Mouse (Mus musculus) midbrain, embryonic 14.5 days (tissue): ENCODE results near the gene Dpf3. TPM values are rescaled to one million over a fixed set of nuclear protein-coding genes. Genes with fewer than 3 reads are reported as not detected.

Source experiments
- ATAC-seq: fragments of 200-750 bp; cut with Nextera tagmentation; 2 replicates; pipeline ENCODE4 v1.8.0; 2017; ENCODE audit warnings: moderate number of reproducible peaks, moderate library complexity; ENCODE audit not compliant: low FRiP score, low TSS enrichment
- DNase-seq: peaks from one replicate; pipeline ENCODE4 v3.0.0-alpha.2; 2015
- H3K27ac ChIP-seq: fragments of 300-500 bp; sonication (generic); replicated peaks from 2 replicates; pipeline ENCODE4 v1.5.1; 2014; ENCODE audit warnings: mild to moderate bottlenecking, low read depth, low read length, moderate library complexity
- H3K27me3 ChIP-seq: fragments of 300-500 bp; sonication (generic); 2 replicates; pipeline ENCODE4 v1.6.1; 2014; ENCODE audit warnings: low read length, control low read depth, mixed read lengths; ENCODE audit not compliant: control insufficient read depth, insufficient read depth
- H3K36me3 ChIP-seq: fragments of 300-500 bp; sonication (generic); 2 replicates; pipeline ENCODE4 v1.6.1; 2014; ENCODE audit warnings: low read length, control low read depth; ENCODE audit not compliant: control insufficient read depth, insufficient read depth
- H3K4me1 ChIP-seq: fragments of 300-500 bp; sonication (generic); 2 replicates; pipeline ENCODE4 v1.6.1; 2014; ENCODE audit warnings: mild to moderate bottlenecking, antibody characterized with exemption, low read length, control low read depth; ENCODE audit not compliant: control insufficient read depth, insufficient read depth
- H3K4me2 ChIP-seq: fragments of 300-500 bp; sonication (generic); 2 replicates; pipeline ENCODE4 v1.6.1; 2014; ENCODE audit warnings: mild to moderate bottlenecking, low read length, moderate library complexity
- H3K4me3 ChIP-seq: fragments of 300-500 bp; sonication (generic); replicated peaks from 2 replicates; pipeline ENCODE4 v1.5.1; 2014; ENCODE audit warnings: low read depth, low read length
- H3K9ac ChIP-seq: fragments of 300-500 bp; sonication (generic); replicated peaks from 2 replicates; pipeline ENCODE4 v1.6.1; 2014; ENCODE audit warnings: mild to moderate bottlenecking, low read length, moderate library complexity
- H3K9me3 ChIP-seq: fragments of 300-500 bp; sonication (generic); 2 replicates; pipeline ENCODE4 v1.6.1; 2016; ENCODE audit warnings: low read length, control low read depth, mixed read lengths; ENCODE audit not compliant: control insufficient read depth
- WGBS: fragments of 180-500 bp; shearing (Covaris S2); extraction: QIAGEN DNeasy Blood & Tissue Kit; methylation state at CpG from one replicate; pipeline ENCODE4 v1.1.7; 2014; 5-methylcytosine and 5-hydroxymethylcytosine counted together
- polyA plus RNA-seq: library from polyadenylated mRNA; unstranded; fragments of >200 nt; fragmentation: Nextera tagmentation; extraction: Ambion mirVana; gene quantifications from 2 replicates; pipeline ENCODE4 v1.2.1, GENCODE M21; 2014

Dpf3 gene
- polyA plus RNA-seq, 1 experiment from 2014 or later: 30.1 TPM

DNA sequence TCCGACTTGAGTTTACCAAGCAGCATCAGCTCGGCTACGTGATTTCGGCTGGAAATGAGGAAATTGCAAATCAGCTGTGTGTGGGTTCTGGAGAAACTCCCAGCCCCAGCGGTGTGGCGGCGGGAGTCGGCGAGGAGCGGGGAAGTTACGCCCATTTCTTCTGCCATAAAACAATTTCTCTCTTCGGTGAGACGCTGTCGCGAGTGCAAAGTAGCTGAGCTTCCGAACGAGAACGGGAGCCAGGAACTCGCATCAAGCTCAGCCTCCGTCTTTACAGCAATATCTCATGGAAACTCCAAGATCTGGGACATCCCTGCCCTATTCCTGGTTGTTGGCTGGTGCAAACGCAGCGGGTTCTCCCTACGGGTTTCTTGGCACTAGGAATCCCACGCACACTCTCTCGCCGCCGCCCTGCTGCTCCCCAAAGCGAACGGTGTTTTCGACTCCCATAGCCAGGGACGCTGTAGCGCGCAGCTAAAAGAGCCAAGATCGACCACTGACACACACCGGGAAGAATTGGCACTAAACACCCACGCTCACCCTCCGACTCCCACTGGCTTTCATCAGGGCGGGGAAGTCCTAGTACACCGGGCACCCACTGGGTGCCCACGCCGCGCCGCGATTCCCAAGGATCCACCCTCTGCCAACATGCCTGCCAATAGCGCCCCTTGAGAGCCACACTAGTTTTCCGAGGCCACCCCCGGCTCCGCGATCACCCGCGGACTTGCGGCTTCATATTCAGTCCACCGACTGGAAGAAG, 1.4 kb downstream of the Dpf3 start:
- H3K4me3 ChIP-seq: peak overlapping the region; percentile 75
- WGBS: 0% methylated on average over 53 of the region's 53 CpGs
- ATAC-seq: no peak
- H3K4me2 ChIP-seq: peak overlapping the region; percentile 81
- peaks cover 20% of the 10 kb centered on the region for H3K4me1 ChIP-seq
- H3K9me3 ChIP-seq: no peaks in the 10 kb centered on the region
- H3K36me3 ChIP-seq: no peaks in the 10 kb centered on the region
- peak overlapping the region; percentile 85 for H3K27ac ChIP-seq
- H3K27me3 ChIP-seq: 0 out of 2 replicates have a peak, but pooled peaks cover 4% of the 10 kb centered on the region
- DNase-seq: peak; percentile 70
- H3K9ac ChIP-seq: peak overlapping the region; percentile 80

DNA sequence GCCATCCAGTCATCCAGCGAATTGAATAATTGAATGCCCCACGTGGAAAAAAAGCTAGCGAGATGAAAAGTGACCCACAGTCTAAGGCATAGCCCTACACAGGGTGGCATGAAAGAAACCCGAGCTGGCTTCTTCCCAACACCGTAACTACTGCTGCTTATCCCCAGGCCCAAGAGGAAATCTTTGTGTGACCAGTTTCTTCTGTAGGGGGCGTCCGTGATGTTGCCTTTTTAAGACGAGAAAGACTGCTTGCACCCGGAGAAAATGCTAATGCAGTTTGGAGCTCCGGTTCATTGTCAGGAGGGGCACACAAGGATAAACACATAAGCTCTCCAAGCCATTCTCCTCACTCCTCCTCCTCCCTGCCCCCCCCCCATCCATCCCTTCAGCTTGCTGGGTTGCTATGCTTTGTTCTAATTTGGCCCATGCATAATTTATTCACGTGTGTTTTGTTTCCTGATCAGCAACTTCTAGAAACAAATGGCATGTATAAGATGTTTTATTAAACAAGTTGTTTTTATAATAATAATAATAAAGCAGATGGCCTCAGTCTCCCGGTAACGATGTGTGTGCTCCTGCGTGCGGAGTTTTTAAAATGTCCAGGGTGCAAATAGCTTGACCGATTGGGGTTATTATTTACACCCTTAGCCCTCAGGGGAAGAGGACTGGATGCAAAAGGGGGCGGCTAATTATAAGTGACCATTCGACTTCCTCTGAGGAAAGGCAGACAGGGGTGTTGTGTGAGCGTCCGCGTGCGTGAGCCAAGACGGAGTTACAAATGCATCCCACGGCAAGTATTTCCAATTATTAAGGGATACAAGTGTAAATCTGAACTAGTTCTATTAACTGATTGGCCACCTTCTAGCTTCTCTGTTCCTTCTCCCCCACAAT, 2.4 kb downstream of the Dpf3 start:
- Histone ChIP-seq H3K27ac (peak overlapping the region; percentile 85; the same call in 1 of the 2 replicates), H3K9ac (peak overlapping the region; percentile 80), H3K4me1 (peaks cover 20% of the 10 kb centered on the region), H3K9me3 (no peaks in the 10 kb centered on the region), H3K27me3 (0 out of 2 replicates have a peak, but pooled peaks cover 4% of the 10 kb centered on the region), H3K36me3 (no peaks in the 10 kb centered on the region), H3K4me2 (peak overlapping the region; percentile 81), H3K4me3 (peak overlapping the region; percentile 75)
- ATAC-seq: no peak
- WGBS: under 1% methylated on average over 24 of the region's 24 CpGs
- peak; percentile 80 for DNase-seq

DNA sequence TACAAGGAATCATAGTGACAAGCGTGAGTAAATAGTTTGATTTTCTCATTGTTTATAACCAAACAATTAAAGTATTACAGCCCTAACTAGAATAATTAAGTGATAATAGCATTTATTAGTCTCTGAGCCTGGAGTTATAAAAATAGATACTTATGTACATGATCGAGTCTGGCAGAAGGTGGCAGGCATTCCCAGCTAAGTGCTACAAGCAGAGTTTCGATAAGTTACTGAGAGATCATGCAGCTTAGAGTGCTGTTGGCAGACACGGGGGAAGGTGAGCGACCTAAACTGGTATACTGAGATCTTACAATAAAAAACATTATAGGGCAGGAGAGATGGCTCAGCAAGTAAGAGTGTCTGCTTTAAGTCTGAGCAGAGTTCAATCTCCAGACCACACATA, 3.9 kb downstream of the Dpf3 start:
- Histone ChIP-seq H3K36me3 (no peaks in the 10 kb centered on the region), H3K4me1 (peaks cover 14% of the 10 kb centered on the region), H3K27me3 (no peaks in the 10 kb centered on the region), H3K27ac (no peak overlapping the region), H3K9me3 (no peaks in the 10 kb centered on the region), H3K9ac (no peak overlapping the region), H3K4me3 (no peak overlapping the region), H3K4me2 (no peak overlapping the region)
- 76% methylated on average over 5 of the region's 5 CpGs for WGBS
- DNase-seq (no peak), ATAC-seq (no peak)

DNA sequence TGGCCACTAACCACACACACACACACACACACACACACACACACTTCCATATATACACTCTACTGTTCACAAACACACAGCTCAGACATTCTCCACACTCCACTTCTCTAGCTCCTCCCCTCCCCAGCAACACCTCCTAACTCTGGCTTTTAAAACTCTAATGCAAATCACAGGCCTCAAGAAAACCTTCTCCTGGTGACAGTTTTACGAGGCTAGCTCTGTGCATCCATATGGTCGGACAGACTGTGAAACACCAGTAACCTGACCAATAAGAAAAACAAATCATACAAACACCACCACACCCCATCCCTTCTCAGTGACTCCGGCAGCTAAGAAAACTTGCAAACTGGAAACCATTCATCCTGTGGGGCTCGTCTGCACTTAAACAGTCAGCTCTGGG, 6.1 kb downstream of the Dpf3 start:
- Histone ChIP-seq H3K27ac (no peak overlapping the region), H3K4me2 (no peak overlapping the region), H3K36me3 (no peaks in the 10 kb centered on the region), H3K27me3 (no peaks in the 10 kb centered on the region), H3K9ac (no peak overlapping the region), H3K4me3 (no peak overlapping the region), H3K4me1 (peaks cover 14% of the 10 kb centered on the region), H3K9me3 (no peaks in the 10 kb centered on the region)
- DNase-seq: no peak
- ATAC-seq: no peak
- 85% methylated on average over 4 of the region's 4 CpGs for WGBS

DNA sequence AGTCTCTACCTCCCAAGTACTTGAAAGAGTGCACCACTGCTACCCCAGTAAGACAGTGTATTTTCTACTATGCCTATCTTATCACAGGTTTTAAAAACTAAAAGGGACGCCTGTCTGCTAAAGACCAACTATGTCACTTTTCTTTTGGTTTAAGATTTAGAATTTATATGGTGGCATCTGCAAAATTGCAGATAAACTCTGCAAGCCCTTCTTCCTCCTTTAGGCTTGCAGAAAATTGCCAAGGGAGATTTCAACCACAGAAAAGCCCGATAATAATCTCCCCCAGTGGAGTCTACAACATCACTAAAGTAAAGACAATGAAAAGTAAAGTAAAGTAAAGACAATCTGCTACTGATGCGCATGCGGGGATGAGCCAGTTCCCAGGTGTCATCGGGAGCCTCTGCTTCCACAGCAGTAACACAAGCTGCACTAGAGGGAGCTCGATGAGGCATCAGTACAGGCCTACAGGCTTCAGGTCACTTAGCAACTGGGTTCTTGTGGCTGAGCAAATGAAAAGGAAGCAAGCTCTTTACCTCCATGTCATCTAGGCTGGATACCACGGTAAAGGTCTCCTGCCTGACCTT, 7.6 kb downstream of the Dpf3 start:
- H3K9ac ChIP-seq: no peak overlapping the region
- no peaks in the 10 kb centered on the region for H3K27me3 ChIP-seq
- H3K27ac ChIP-seq: no peak overlapping the region
- no peak for DNase-seq
- 71% methylated on average over 7 of the region's 7 CpGs for WGBS
- H3K4me2 ChIP-seq: no peak overlapping the region
- no peak for ATAC-seq
- peaks cover 29% of the 10 kb centered on the region for H3K4me1 ChIP-seq
- H3K4me3 ChIP-seq: no peak overlapping the region
- no peaks in the 10 kb centered on the region for H3K9me3 ChIP-seq
- no peaks in the 10 kb centered on the region for H3K36me3 ChIP-seq

DNA sequence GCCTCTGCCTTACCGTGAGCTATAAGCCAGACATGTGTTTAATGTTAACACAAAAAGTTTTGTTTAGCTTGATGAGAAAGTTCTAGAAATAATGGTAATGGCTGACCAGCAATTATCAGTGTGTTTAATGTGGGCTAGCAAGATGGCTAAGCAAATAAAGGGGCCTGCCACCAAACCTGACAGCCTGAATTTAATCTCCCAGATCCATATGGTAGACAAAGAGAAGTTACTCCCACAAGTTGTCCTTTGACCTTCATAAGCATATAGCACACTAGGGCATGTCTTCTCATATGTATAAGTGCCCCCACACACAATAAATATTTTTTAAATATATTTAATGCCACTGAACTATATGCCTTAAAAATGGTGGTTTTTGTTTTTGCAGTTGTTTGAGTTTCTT, 8.4 kb downstream of the Dpf3 start:
- H3K9ac ChIP-seq: no peak overlapping the region
- no peak overlapping the region for H3K27ac ChIP-seq
- ATAC-seq: no peak
- no peak for DNase-seq
- no peaks in the 10 kb centered on the region for H3K27me3 ChIP-seq
- no peak overlapping the region for H3K4me2 ChIP-seq
- H3K4me3 ChIP-seq: no peak overlapping the region
- no peaks in the 10 kb centered on the region for H3K9me3 ChIP-seq
- H3K36me3 ChIP-seq: no peaks in the 10 kb centered on the region
- peaks cover 24% of the 10 kb centered on the region; the same call in 1 of the 2 replicates for H3K4me1 ChIP-seq
- WGBS: 81% methylated on average over 1 of the region's 1 CpGs

DNA sequence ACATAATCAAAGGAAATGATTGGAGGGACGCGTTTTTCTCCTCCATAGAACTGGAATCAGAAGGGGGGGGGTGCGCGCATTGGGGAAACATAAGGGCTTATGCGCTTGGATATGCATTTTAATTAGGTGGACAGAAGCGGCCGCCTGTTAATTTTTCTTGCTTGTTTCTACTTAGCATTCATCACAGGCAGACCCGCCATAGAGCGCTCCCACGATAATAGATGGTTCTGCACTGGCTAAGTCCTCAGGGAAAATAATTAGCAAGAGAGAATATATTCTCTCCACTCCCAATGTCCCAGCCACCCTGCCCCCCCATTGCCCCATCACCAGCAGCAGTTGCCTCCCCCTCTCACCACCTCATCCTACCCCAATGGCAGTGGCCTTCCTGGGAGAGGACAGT, 11.2 kb downstream of the Dpf3 start:
- Histone ChIP-seq H3K9me3 (no peaks in the 10 kb centered on the region), H3K4me3 (no peak overlapping the region), H3K27me3 (no peaks in the 10 kb centered on the region), H3K4me1 (peaks cover 27% of the 10 kb centered on the region; the same call in 1 of the 2 replicates), H3K4me2 (no peak overlapping the region), H3K9ac (no peak overlapping the region), H3K27ac (0 out of 2 replicates have a peak overlapping the region, but pooled peaks have one; percentile 49), H3K36me3 (no peaks in the 10 kb centered on the region)
- WGBS: 29% methylated on average over 10 of the region's 10 CpGs
- peak; percentile 60 for DNase-seq
- ATAC-seq: no peak; the same call in 1 of the 2 replicates

DNA sequence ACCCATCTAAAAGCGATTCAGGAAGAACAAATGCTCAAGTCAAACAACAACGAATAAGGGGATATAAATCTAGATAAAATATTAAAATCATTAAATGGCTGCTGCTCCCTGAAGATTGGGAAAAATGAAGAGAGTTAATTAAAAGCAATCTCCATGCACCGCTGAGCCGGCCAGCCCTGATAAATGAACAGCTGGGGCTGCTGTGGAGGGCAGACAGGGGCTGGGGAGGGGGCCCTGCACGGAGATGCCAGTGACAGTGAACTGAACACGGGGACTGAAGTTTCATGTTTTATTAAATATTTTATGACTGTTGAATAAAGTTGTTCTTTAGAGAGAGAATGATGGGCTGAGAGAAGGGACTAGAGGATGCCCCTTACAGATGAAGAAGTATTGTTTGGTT, 12.1 kb downstream of the Dpf3 start:
- no peak overlapping the region for H3K4me3 ChIP-seq
- H3K27me3 ChIP-seq: no peaks in the 10 kb centered on the region
- peak overlapping the region; percentile 1; the same call in 1 of the 2 replicates for H3K4me2 ChIP-seq
- H3K27ac ChIP-seq: 0 out of 2 replicates have a peak overlapping the region, but pooled peaks have one; percentile 41
- ATAC-seq (no peak), DNase-seq (peak; percentile 51)
- H3K9ac ChIP-seq: no peak overlapping the region
- 25% methylated on average over 6 of the region's 6 CpGs for WGBS
- H3K4me1 ChIP-seq: peaks cover 27% of the 10 kb centered on the region; the same call in 1 of the 2 replicates
- H3K9me3 ChIP-seq: no peaks in the 10 kb centered on the region
- H3K36me3 ChIP-seq: no peaks in the 10 kb centered on the region
